Mouse (Mus musculus): ENCODE results near the gene Mbd3. TPM values are rescaled to one million over a fixed set of nuclear protein-coding genes. Genes with fewer than 3 reads are reported as not detected.
"Not testable (repeated sequence)": the region's sequence is repeated elsewhere in the genome, so short reads cannot be mapped to it uniquely, and the experiment has no call there.

Mbd3 gene
- polyA plus RNA-seq, 1 experiment from 2014 or later: 51.0 TPM

DNA sequence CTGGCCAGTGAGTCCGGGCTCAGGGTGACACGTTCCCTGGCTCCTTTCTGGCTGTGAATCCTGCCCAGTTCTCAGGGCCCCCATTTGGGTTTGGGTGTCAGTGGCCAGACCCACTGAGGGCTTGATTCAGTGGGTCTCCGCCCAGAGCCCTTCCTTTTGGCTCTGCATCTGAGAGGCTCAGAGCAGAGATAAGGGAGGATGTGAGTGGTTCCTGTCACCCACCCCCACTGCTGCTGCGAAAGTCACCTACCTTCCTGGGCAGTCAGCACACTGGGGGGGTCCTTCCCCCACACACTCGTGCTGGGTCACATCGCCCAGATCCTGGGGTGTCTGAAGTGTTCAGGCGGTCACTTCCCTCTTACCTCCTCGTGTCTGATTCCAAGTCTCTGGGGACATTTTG lies 46.6 kb downstream of the Mbd3 start:
- H3K4me2 ChIP-seq (replicated peaks; ENCODE audit: low read depth): no peak overlapping the region
- H3K9ac ChIP-seq (ENCODE audit: low read depth, low read length): no peak overlapping the region
- TF ChIP-seq CTCF (IDR thresholded peaks at IDR 0.05; ENCODE audit: low read depth): no peak
- H3K4me1 ChIP-seq (replicated peaks; ENCODE audit: control insufficient read depth, insufficient read depth, low read length): peaks cover 3% of the 10 kb centered on the region; the same call in 1 of the 2 replicates
- H3K27ac ChIP-seq (ENCODE audit: low read depth, low read length): no peak overlapping the region
- no peak for ATAC-seq
- no peaks in the 10 kb centered on the region for H3K36me3 ChIP-seq (ENCODE audit: control insufficient read depth, insufficient read depth)
- H3K9me3 ChIP-seq (ENCODE audit: control insufficient read depth): no peaks in the 10 kb centered on the region
- no peak overlapping the region for H3K4me3 ChIP-seq (ENCODE audit: low read depth, low read length)
- peaks cover 36% of the 10 kb centered on the region for H3K27me3 ChIP-seq (replicated peaks; ENCODE audit: control insufficient read depth, insufficient read depth, low read length)
- 72% methylated on average over 8 of the region's 8 CpGs for WGBS

DNA sequence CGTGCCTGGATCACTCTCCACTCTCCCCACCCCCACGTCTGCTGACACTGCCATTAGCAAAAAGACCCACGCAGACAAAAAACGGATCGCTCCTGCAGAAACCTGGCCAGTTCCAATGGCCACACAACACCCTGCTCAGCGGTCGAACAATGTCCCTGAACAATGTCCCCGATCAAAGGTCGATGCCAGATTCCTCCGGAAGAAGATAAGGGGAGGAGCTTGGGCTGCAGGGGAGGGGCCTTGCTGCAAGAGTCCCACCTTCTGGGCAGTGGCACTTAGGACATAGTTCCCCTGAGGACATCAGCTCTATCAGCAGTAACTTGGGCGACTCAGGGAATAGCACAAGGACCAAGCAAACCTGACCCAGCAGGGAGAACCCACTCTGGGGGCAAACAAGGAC lies 47.5 kb downstream of the Mbd3 start:
- Histone ChIP-seq H3K4me1 (replicated peaks; ENCODE audit: control insufficient read depth, insufficient read depth, low read length) (peaks cover 4% of the 10 kb centered on the region; the same call in 1 of the 2 replicates), H3K9me3 (ENCODE audit: control insufficient read depth) (no peaks in the 10 kb centered on the region), H3K4me2 (replicated peaks; ENCODE audit: low read depth) (no peak overlapping the region), H3K27me3 (replicated peaks; ENCODE audit: control insufficient read depth, insufficient read depth, low read length) (peaks cover 28% of the 10 kb centered on the region), H3K36me3 (ENCODE audit: control insufficient read depth, insufficient read depth) (no peaks in the 10 kb centered on the region), H3K4me3 (ENCODE audit: low read depth, low read length) (no peak overlapping the region), H3K9ac (ENCODE audit: low read depth, low read length) (no peak overlapping the region), H3K27ac (ENCODE audit: low read depth, low read length) (no peak overlapping the region)
- TF ChIP-seq CTCF (IDR thresholded peaks at IDR 0.05; ENCODE audit: low read depth): no peak
- 18% methylated on average over 11 of the region's 11 CpGs for WGBS
- ATAC-seq: peak; percentile 46; the same call in 1 of the 2 replicates

DNA sequence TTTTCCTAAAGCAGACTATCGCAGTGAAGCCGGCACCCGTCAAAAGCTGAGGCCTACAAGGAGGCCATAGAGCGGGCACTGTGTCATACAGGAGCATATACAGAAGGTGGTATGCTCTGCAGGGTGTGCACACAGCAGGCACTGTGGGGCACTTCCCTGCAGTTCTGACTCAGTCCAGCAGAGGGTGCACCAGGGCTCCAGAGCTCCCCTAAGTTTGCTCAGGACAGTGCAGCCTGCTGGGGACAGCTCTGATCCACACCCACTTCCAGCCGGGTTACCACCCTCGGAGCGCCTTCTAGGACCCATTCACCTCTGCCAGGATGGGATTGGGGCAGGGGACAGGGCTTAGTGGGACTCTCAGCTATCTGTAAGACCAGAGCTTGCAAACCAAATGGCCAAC lies 49.1 kb downstream of the Mbd3 start:
- peak; percentile 61 for ATAC-seq
- no peak overlapping the region for H3K4me2 ChIP-seq (replicated peaks; ENCODE audit: low read depth)
- 2% methylated on average over 7 of the region's 7 CpGs for WGBS

DNA sequence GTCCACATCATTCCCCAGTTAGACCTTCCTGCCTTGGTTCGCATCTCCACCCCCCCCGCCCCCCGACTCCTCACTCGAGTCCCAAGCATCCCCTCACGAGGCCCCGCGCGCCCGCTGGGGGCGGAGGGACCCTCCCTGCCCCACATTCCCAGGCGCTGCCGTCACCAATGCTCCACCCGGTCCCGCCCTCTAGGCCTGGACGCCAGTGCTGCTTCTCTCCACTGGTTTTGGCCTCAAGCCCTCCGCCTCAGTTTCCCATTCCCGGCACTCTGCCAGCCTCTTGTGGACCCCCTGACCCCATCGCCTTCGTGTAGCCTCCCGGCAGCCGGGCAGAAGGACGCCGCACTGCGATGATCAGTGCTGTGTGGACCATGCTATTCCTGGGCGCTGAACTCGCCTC lies 50.4 kb downstream of the Mbd3 start:
- WGBS: 20% methylated on average over 26 of the region's 26 CpGs
- Histone ChIP-seq H3K9ac (ENCODE audit: low read depth, low read length) (no peak overlapping the region), H3K27me3 (replicated peaks; ENCODE audit: control insufficient read depth, insufficient read depth, low read length) (0 out of 2 replicates have a peak, but pooled peaks cover under 1% of the 10 kb centered on the region), H3K36me3 (ENCODE audit: control insufficient read depth, insufficient read depth) (no peaks in the 10 kb centered on the region; the same call in 1 of the 2 replicates), H3K9me3 (ENCODE audit: control insufficient read depth) (no peaks in the 10 kb centered on the region), H3K4me3 (ENCODE audit: low read depth, low read length) (peak overlapping the region; percentile 45), H3K4me1 (replicated peaks; ENCODE audit: control insufficient read depth, insufficient read depth, low read length) (peaks cover 4% of the 10 kb centered on the region; the same call in 1 of the 2 replicates), H3K4me2 (replicated peaks; ENCODE audit: low read depth) (peak overlapping the region; percentile 77), H3K27ac (ENCODE audit: low read depth, low read length) (no peak overlapping the region)
- no peak for ATAC-seq
- TF ChIP-seq CTCF (IDR thresholded peaks at IDR 0.05; ENCODE audit: low read depth): no peak

More for the DNA sequence above, 49.1 kb downstream of the Mbd3 start:
- Histone ChIP-seq H3K36me3 (ENCODE audit: control insufficient read depth, insufficient read depth) (no peaks in the 10 kb centered on the region), H3K4me3 (ENCODE audit: low read depth, low read length) (no peak overlapping the region), H3K9ac (ENCODE audit: low read depth, low read length) (no peak overlapping the region), H3K27me3 (replicated peaks; ENCODE audit: control insufficient read depth, insufficient read depth, low read length) (peaks cover 12% of the 10 kb centered on the region), H3K27ac (ENCODE audit: low read depth, low read length) (no peak overlapping the region), H3K4me1 (replicated peaks; ENCODE audit: control insufficient read depth, insufficient read depth, low read length) (peaks cover 4% of the 10 kb centered on the region; the same call in 1 of the 2 replicates), H3K9me3 (ENCODE audit: control insufficient read depth) (no peaks in the 10 kb centered on the region)
- peak; percentile 98 for TF ChIP-seq CTCF (IDR thresholded peaks at IDR 0.05; ENCODE audit: low read depth)

DNA sequence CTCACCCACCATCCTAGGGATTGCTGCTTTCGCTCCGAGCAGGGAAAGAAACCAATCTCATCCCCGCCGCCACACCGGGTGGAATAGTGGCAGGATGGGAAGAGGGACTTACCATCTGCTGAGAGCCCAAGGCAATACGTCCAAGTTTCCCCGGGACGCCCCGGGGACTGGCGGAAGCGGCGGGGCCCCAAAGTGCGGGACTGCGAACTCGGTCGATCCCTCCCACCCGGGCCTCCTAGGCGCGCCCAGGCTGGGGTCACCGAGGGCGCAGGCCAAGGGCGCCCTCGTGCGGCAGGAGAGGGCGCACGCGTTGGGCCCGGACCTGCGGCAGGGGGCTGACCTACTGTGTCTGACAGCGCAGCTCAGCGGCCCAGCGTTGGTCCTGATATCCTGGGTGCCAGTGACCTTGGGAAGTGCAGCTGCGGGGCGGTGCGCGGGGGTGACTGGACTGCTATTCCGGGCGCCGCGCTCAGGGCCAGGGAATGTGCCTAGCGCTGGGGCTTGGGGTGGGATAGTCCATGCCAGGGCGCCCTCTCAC lies 51.0 kb downstream of the Mbd3 start, which contains the start of gene Adamtsl5:
TSS of gene Adamtsl5 (minus strand) at position 169 of the 538 bp plus-strand sequence.
- H3K4me1 ChIP-seq (replicated peaks; ENCODE audit: control insufficient read depth, insufficient read depth, low read length): peaks cover 7% of the 10 kb centered on the region; the same call in 1 of the 2 replicates
- H3K27me3 ChIP-seq (replicated peaks; ENCODE audit: control insufficient read depth, insufficient read depth, low read length): no peaks in the 10 kb centered on the region
- peak; percentile 37 for ATAC-seq
- H3K4me3 ChIP-seq (ENCODE audit: low read depth, low read length): peak within 1 kb of the TSS; percentile 45
- TF ChIP-seq CTCF (IDR thresholded peaks at IDR 0.05; ENCODE audit: low read depth): peak; percentile 96
- H3K9ac ChIP-seq (ENCODE audit: low read depth, low read length): peak within 1 kb of the TSS; percentile 45
- no peaks in the 10 kb centered on the region for H3K9me3 ChIP-seq (ENCODE audit: control insufficient read depth)
- peak within 1 kb of the TSS; percentile 46; the same call in 1 of the 2 replicates for H3K27ac ChIP-seq (ENCODE audit: low read depth, low read length)
- H3K4me2 ChIP-seq (replicated peaks; ENCODE audit: low read depth): peak within 1 kb of the TSS; percentile 77
- 1% methylated on average over 41 of the region's 42 CpGs for WGBS
- H3K36me3 ChIP-seq (ENCODE audit: control insufficient read depth, insufficient read depth): no peaks in the 10 kb centered on the region; the same call in 1 of the 2 replicates

DNA sequence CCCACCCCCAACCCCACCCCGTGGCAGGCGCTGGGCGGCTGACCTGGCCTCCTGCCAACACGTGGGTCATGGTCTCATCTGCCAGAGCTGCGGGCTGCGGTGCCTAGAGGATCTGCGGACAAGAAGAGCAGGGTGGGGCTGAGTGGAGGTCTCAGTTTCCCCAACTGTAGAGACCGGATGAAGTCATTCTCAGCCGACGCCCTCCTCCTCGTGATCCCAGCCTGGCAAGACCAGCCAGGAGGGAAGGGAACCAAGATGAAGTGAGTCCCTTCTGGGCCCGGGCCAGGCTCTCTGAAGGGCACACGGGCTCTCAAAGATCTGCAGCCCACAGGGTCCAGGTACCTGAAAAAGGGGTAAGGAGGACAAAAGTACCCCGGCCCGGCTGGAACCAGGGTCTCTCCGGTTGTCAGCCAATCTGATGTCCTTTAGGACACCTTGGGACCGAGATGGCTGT lies 51.8 kb downstream of the Mbd3 start:
- no peak for ATAC-seq
- H3K27me3 ChIP-seq (replicated peaks; ENCODE audit: control insufficient read depth, insufficient read depth, low read length): peaks cover 2% of the 10 kb centered on the region
- peak overlapping the region; percentile 46; the same call in 1 of the 2 replicates for H3K27ac ChIP-seq (ENCODE audit: low read depth, low read length)
- 11% methylated on average over 17 of the region's 17 CpGs for WGBS
- H3K9ac ChIP-seq (ENCODE audit: low read depth, low read length): peak overlapping the region; percentile 45
- peak overlapping the region; percentile 45 for H3K4me3 ChIP-seq (ENCODE audit: low read depth, low read length)
- H3K36me3 ChIP-seq (ENCODE audit: control insufficient read depth, insufficient read depth): no peaks in the 10 kb centered on the region; the same call in 1 of the 2 replicates
- peaks cover 9% of the 10 kb centered on the region; the same call in 1 of the 2 replicates for H3K4me1 ChIP-seq (replicated peaks; ENCODE audit: control insufficient read depth, insufficient read depth, low read length)
- no peak for TF ChIP-seq CTCF (IDR thresholded peaks at IDR 0.05; ENCODE audit: low read depth)
- no peaks in the 10 kb centered on the region for H3K9me3 ChIP-seq (ENCODE audit: control insufficient read depth)
- peak overlapping the region; percentile 77 for H3K4me2 ChIP-seq (replicated peaks; ENCODE audit: low read depth)

DNA sequence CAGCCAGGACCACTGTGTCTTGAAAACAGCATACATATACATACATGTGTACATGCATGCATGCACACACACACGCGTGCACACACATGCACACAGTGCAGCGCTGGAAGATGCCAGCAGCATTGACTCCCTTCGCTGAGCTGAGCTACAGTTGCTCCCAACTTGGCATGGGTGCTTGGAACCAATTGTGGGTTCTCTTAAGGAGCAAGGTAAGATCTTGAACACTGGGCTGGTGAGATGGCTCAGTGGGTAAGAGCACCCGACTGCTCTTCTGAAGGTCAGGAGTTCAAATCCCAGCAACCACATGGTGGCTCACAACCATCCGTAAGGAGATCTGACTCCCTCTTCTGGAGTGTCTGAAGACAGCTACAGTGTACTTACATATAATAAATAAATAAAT lies 53.4 kb downstream of the Mbd3 start:
- not testable (repeated sequence) for H3K27ac ChIP-seq (ENCODE audit: low read depth, low read length); H3K9me3 ChIP-seq (ENCODE audit: control insufficient read depth); H3K4me2 ChIP-seq (replicated peaks; ENCODE audit: low read depth); ATAC-seq; H3K36me3 ChIP-seq (ENCODE audit: control insufficient read depth, insufficient read depth); H3K4me3 ChIP-seq (ENCODE audit: low read depth, low read length); H3K9ac ChIP-seq (ENCODE audit: low read depth, low read length)
- Histone ChIP-seq H3K27me3 (replicated peaks; ENCODE audit: control insufficient read depth, insufficient read depth, low read length) (peaks cover 18% of the 10 kb centered on the region), H3K4me1 (replicated peaks; ENCODE audit: control insufficient read depth, insufficient read depth, low read length) (peaks cover 18% of the 10 kb centered on the region)
- WGBS: 84% methylated on average over 5 of the region's 6 CpGs
